Mouse (Mus musculus) hindbrain, embryonic 16.5 days (tissue): ENCODE results near the gene Klhdc4. TPM values are rescaled to one million over a fixed set of nuclear protein-coding genes. Genes with fewer than 3 reads are reported as not detected.
A peak's percentile ranks its signal among the peaks of the same experiment; 100 is the strongest.

ENCODE experiments used
- ATAC-seq: fragments of 200-750 bp; cut with Nextera tagmentation; 2 replicates; pipeline ENCODE4 v1.8.0; 2017; ENCODE audit warnings: moderate TSS enrichment, moderate library complexity
- H3K27ac ChIP-seq: fragments of 300-500 bp; sonication (generic); 2 replicates; pipeline ENCODE4 v1.5.1; 2014; ENCODE audit warnings: low read depth, mild to moderate bottlenecking, control low read depth, low read length, moderate library complexity
- H3K27me3 ChIP-seq: fragments of 300-500 bp; sonication (generic); replicated peaks from 2 replicates; pipeline ENCODE4 v1.6.1; 2014; ENCODE audit warnings: low read length; ENCODE audit not compliant: control insufficient read depth, insufficient read depth
- H3K36me3 ChIP-seq: fragments of 300-500 bp; sonication (generic); 2 replicates; pipeline ENCODE4 v1.6.1; 2014; ENCODE audit warnings: mild to moderate bottlenecking, low read length, moderate library complexity, mixed read lengths; ENCODE audit not compliant: control insufficient read depth, insufficient read depth
- H3K4me1 ChIP-seq: fragments of 300-500 bp; sonication (generic); 2 replicates; pipeline ENCODE4 v1.6.1; 2014; ENCODE audit warnings: low read depth, low read length; ENCODE audit not compliant: control insufficient read depth, insufficient read depth
- H3K4me2 ChIP-seq: fragments of 300-500 bp; sonication (generic); 2 replicates; pipeline ENCODE4 v1.6.1; 2014; ENCODE audit warnings: mild to moderate bottlenecking, low read length, control low read depth, moderate library complexity
- H3K4me3 ChIP-seq: fragments of 300-500 bp; sonication (generic); 2 replicates; pipeline ENCODE4 v1.5.1; 2014; ENCODE audit warnings: mild to moderate bottlenecking, low read length, control low read depth, moderate library complexity
- H3K9ac ChIP-seq: fragments of 300-500 bp; sonication (generic); 2 replicates; pipeline ENCODE4 v1.6.1; 2014; ENCODE audit warnings: low read depth, mild to moderate bottlenecking, control low read depth, low read length, moderate library complexity
- H3K9me3 ChIP-seq: fragments of 300-500 bp; sonication (generic); 2 replicates; pipeline ENCODE4 v1.6.1; 2014; ENCODE audit warnings: mild to moderate bottlenecking, low read length, moderate library complexity; ENCODE audit not compliant: control insufficient read depth
- WGBS: fragments of 180-500 bp; shearing (Covaris S2); extraction: QIAGEN DNeasy Blood & Tissue Kit; methylation state at CpG from one replicate; pipeline ENCODE4 v1.1.7; 2014; 5-methylcytosine and 5-hydroxymethylcytosine counted together
- polyA plus RNA-seq: library from polyadenylated mRNA; unstranded; fragments of >200 nt; fragmentation: Nextera tagmentation; extraction: Ambion mirVana; gene quantifications from 2 replicates; pipeline ENCODE4 v1.2.1, GENCODE M21; 2015

Gene Klhdc4
- polyA plus RNA-seq, 1 experiment from 2014 or later = 42.1 TPM

DNA sequence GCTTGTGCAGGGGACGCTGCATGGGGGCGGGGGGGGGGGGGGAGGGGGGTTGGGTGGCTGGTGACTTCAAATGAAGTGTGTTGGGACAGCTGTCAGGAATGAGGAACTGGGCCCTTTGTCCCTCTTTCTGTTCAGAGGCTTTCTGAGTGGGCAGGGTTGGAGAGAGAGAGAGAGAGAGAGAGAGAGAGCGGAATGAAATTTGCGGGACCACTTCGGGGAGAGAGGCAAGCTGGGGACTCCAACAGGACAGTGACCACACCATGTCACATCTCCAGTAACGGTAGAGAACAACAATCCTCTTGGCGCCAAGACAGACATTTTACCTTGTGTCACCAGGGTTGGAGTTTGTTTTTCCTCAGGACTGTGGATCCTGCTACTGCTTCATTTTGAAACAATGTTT is 15.4 kb upstream of the Klhdc4 start:
- no peak for ATAC-seq
- Histone ChIP-seq H3K4me1 (no peaks in the 10 kb centered on the region), H3K4me3 (no peak overlapping the region), H3K4me2 (no peak overlapping the region), H3K27ac (no peak overlapping the region), H3K9me3 (no peaks in the 10 kb centered on the region), H3K36me3 (no peaks in the 10 kb centered on the region), H3K9ac (no peak overlapping the region), H3K27me3 (peaks cover 4% of the 10 kb centered on the region; the same call in 1 of the 2 replicates)
- WGBS = 24% methylated on average over 6 of the region's 7 CpGs

DNA sequence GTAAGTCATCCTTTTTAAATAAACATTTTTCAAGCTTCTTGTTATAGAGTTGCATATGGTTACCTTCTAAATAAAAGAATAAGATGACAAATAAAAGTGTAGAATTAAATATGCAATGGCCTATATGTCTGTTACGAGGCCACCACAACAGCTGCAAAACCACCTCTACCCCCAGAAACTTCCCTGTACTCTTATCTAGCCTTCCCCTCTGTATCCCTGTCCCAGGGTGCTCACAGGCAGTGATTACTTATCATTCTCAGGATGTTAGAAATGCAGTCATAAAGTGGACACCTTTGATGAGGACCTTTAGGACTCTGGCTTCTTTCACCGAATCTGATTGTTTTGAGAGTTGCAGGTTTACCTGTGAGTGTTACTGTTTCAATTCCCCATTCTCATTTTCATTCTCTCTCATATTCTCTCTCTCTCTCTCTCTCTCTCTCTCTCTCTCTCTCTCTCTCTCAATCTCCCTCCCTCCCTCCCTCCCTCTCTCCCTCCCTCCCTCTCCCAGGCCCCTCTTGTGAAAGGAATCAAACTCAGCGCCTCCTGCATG is 13.9 kb upstream of the Klhdc4 start:
- Histone ChIP-seq H3K9ac (no peak overlapping the region), H3K4me1 (no peaks in the 10 kb centered on the region), H3K4me3 (no peak overlapping the region), H3K27me3 (no peaks in the 10 kb centered on the region), H3K36me3 (no peaks in the 10 kb centered on the region), H3K9me3 (no peaks in the 10 kb centered on the region), H3K27ac (no peak overlapping the region), H3K4me2 (no peak overlapping the region)
- WGBS = 83% methylated on average over 3 of the region's 3 CpGs
- no peak for ATAC-seq

GRCm38 (mm10) chr8:121842064-121842955 is 12.9 kb upstream of the Klhdc4 start:
- Histone ChIP-seq H3K27me3 (no peaks in the 10 kb centered on the region), H3K36me3 (no peaks in the 10 kb centered on the region), H3K4me1 (no peaks in the 10 kb centered on the region), H3K4me2 (no peak overlapping the region), H3K9me3 (no peaks in the 10 kb centered on the region), H3K9ac (no peak overlapping the region), H3K27ac (no peak overlapping the region), H3K4me3 (no peak overlapping the region)
- 91% methylated on average over 8 of the region's 8 CpGs for WGBS
- ATAC-seq = no peak

DNA sequence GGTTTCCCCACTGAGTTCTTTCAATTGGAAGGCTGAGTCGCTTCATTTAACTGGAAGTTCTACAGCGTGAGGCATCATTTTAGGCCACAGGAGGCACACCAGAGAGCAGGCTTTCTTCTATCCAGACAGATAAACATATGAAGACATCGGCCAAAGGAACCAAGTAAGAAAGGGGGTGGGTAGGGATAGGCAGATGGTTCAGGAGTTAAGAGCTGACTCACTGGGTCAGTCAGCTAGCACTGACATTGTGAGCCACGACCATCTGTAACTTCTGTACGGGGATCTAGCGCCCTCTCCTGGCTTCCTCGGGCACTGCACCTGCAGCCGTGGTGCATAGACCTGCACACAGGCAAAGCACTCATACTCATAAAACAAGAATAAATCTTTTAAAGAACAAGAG is 11.9 kb upstream of the Klhdc4 start:
- Histone ChIP-seq H3K27ac (no peak overlapping the region), H3K4me1 (no peaks in the 10 kb centered on the region), H3K27me3 (no peaks in the 10 kb centered on the region), H3K4me2 (no peak overlapping the region), H3K9ac (no peak overlapping the region), H3K36me3 (no peaks in the 10 kb centered on the region), H3K4me3 (no peak overlapping the region), H3K9me3 (no peaks in the 10 kb centered on the region)
- peak; percentile 24; the same call in 1 of the 2 replicates for ATAC-seq
- WGBS = 50% methylated on average over 8 of the region's 8 CpGs

- Histone ChIP-seq H3K27ac (no peak overlapping the region), H3K4me3 (no peak overlapping the region), H3K4me1 (peaks cover 16% of the 10 kb centered on the region), H3K9ac (peak overlapping the region; percentile 35; the same call in 1 of the 2 replicates), H3K36me3 (no peaks in the 10 kb centered on the region), H3K4me2 (no peak overlapping the region; the same call in 1 of the 2 replicates), H3K9me3 (no peaks in the 10 kb centered on the region), H3K27me3 (no peaks in the 10 kb centered on the region)
- WGBS = 17% methylated on average over 6 of the region's 6 CpGs
- ATAC-seq = no peak
These were observed 3.1 kb upstream of the Klhdc4 start for GRCm38 (mm10) chr8:121832503-121832902.

DNA sequence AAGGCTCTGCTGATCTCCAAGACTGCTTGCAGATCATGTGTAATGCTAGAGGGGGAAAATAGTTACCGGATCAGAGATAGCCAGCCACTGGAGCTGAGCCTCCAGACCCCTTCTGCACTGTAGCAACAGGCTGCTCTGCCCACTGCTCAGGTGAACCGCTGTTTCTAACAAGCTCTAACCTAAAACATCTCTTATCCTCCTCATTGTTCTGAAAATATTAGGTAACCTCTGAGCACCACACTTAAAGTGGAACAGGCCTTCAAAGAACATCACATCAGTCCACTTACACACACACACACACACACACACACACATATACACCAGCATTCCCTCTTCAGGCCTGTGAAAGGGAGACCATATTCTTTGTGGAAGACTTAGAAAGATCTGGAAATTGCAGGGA is 2.7 kb upstream of the Klhdc4 start:
- no peaks in the 10 kb centered on the region for H3K27me3 ChIP-seq
- ATAC-seq = no peak
- no peaks in the 10 kb centered on the region for H3K36me3 ChIP-seq
- no peaks in the 10 kb centered on the region for H3K9me3 ChIP-seq
- peaks cover 16% of the 10 kb centered on the region for H3K4me1 ChIP-seq
- H3K9ac ChIP-seq = peak overlapping the region; percentile 35; the same call in 1 of the 2 replicates
- no peak overlapping the region; the same call in 1 of the 2 replicates for H3K4me2 ChIP-seq
- H3K4me3 ChIP-seq = no peak overlapping the region
- H3K27ac ChIP-seq = no peak overlapping the region
- 81% methylated on average over 2 of the region's 2 CpGs for whole genome bisulfite sequencing

DNA sequence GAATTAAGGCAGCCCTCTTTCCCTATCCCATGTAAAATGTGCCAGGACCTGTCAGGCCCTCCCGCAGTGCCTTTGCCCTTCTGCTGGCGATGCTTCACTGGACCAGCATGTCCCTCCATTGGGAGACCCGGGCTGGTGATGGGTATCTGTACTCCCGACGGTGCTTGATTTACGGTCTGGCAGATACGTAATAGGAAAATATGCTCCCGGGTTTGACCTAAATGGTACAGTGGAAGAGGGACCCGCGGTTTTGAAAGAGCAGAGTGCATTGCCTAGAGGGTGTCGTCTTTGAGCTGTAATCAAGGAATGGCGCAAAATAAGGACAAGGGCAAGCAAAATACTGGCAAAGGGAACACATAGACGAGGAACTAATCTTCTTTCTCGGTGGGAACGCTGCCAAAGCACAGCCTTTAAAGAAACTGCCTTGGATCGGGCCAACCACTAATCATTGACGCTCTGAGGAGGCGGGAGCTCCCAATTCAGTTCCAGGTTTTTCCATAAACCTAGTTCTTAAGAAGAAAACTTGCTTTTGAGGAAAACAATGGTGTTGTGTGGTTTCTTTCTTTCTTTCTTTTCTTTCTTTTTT is 501 bp upstream of the Klhdc4 start:
- Histone ChIP-seq H3K9ac (peak overlapping the region; percentile 71), H3K4me3 (peak overlapping the region; percentile 60), H3K27ac (peak overlapping the region; percentile 81), H3K9me3 (no peaks in the 10 kb centered on the region), H3K27me3 (no peaks in the 10 kb centered on the region), H3K36me3 (no peaks in the 10 kb centered on the region), H3K4me1 (peaks cover 16% of the 10 kb centered on the region), H3K4me2 (peak overlapping the region; percentile 92)
- 14% methylated on average over 18 of the region's 18 CpGs for WGBS
- ATAC-seq = peak; percentile 84

- 39% methylated on average over 10 of the region's 10 CpGs for WGBS
These were observed 869 bp downstream of the Klhdc4 start for GRCm38 (mm10) chr8:121828376-121829023.

DNA sequence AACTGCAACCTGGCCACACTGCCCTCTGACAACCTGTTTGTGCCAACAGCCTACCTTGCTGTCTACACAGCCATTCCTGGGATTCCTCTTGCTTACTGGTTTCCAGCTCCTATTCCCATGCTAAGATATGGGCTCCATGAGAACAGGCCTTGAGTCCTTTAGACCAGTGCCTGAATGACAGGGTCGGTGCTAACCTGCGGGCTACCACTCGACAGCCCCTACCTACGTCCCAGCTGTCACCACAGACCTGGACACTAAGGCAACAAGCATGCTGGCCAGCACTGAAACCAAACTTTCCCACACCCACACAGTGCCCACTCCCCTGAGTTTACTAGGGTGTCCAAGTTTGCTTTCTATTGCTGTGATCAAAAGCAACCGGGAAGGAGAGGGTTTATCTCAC is 1.6 kb downstream of the Klhdc4 start:
- H3K9ac ChIP-seq = no peak overlapping the region
- H3K9me3 ChIP-seq = no peaks in the 10 kb centered on the region
- no peak overlapping the region for H3K4me3 ChIP-seq
- peaks cover 16% of the 10 kb centered on the region for H3K4me1 ChIP-seq
- H3K4me2 ChIP-seq = peak overlapping the region; percentile 82; the same call in 1 of the 2 replicates
- no peaks in the 10 kb centered on the region for H3K27me3 ChIP-seq
- WGBS = 97% methylated on average over 5 of the region's 5 CpGs
- H3K27ac ChIP-seq = no peak overlapping the region
- no peaks in the 10 kb centered on the region for H3K36me3 ChIP-seq
- ATAC-seq = no peak

More at GRCm38 (mm10) chr8:121828376-121829023, 869 bp downstream of the Klhdc4 start:
- no peaks in the 10 kb centered on the region for H3K9me3 ChIP-seq
- no peak for ATAC-seq
- peak overlapping the region; percentile 71 for H3K9ac ChIP-seq
- peak overlapping the region; percentile 82 for H3K4me2 ChIP-seq
- H3K4me1 ChIP-seq = peaks cover 16% of the 10 kb centered on the region
- H3K27ac ChIP-seq = no peak overlapping the region
- H3K36me3 ChIP-seq = no peaks in the 10 kb centered on the region
- no peaks in the 10 kb centered on the region for H3K27me3 ChIP-seq
- H3K4me3 ChIP-seq = peak overlapping the region; percentile 60
